Mouse (Mus musculus) spleen, postnatal 36 days (tissue): ENCODE measurements around the gene Trim25.

Experiments used
- DNase-seq, 2 experiments: peaks; one replicate each; pipeline ENCODE4 v3.0.0; 2022; ENCODE audit warnings: low spot score in 2 of 2, mixed read lengths in 1 of 2

Gene Trim25

GRCm38 (mm10) chr11:89061362-89061761 is 62.2 kb downstream of the Trim25 start:
- no peak for DNase-seq

GRCm38 (mm10) chr11:89064312-89064711 is 65.1 kb downstream of the Trim25 start:
- no peak for DNase-seq

DNA sequence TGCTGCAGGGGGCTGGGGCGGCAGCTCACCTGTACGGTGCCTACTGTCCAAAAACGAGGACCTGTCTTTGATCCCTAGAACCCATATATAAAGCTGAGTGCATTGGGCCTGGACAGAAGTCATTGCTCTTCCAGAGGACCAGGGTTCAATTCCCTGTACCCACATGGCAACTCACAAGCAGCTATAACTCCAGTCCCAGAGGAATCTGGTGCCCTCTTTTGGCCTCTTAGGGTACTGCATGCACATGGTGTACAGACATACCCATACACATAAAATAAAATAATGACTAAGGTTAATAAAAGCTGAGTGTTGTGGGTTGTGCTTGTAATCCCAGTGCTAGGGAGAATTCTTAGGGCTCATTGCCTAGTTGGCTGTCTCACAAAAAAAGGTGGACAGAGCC is 66.1 kb downstream of the Trim25 start:
- no peak for DNase-seq

- DNase-seq, result no peak
These were observed 67.0 kb downstream of the Trim25 start for GRCm38 (mm10) chr11:89066126-89066525.

DNA sequence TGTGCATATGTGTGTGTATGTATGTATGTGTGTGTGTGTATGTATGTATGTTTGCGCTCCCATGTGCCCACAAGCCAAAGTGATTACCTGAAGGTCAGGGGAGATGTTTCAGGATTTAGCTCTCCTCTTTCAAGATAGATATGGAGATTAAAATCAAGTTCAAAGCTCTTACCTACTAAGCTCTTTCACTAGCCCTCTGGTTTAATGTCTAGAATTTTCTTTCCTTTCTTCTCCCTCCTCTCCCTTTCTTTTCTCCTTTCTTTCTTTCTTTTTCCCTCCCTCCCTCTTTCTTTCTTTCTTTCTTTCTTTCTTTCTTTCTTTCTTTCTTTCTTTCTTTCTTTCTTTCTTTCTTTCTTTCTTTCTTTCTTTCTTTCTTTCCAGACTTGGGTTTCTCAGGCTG is 67.6 kb downstream of the Trim25 start, which contains the start of gene Dgke:
TSS of gene Dgke (minus strand) at position 101 of the 400 bp plus-strand sequence.
- no peak for DNase-seq

GRCm38 (mm10) chr11:89067301-89067822 is 68.2 kb downstream of the Trim25 start:
- DNase-seq, result no peak

GRCm38 (mm10) chr11:89067871-89068490 is 68.8 kb downstream of the Trim25 start:
- DNase-seq, result no peak

DNA sequence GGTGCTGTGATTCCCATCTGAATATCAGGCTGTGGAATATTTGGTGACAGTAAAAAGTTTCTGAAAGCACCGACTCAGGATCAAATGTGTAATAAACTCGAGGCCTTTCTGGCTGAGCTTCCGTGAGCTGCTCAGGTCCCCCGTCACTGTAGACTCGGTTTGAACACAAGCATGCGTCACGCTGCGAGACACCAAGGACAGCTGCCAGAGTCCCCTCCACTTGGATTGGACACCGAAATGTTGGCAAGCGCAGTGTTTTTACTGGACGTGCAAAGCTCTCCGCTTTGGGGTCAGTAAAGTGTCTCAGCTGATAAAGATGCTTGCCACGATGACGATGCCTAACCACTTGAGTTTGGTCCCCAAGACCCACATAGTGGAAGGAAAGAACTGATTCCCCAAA is 69.5 kb downstream of the Trim25 start:
- DNase-seq, result no peak

GRCm38 (mm10) chr11:89069303-89069702 is 70.1 kb downstream of the Trim25 start:
- peak; percentile 62 to 73 for DNase-seq
